Mouse (Mus musculus): ENCODE results near the gene Tapt1. TPM values are rescaled to one million over a fixed set of nuclear protein-coding genes. Genes with fewer than 3 reads are reported as not detected.

Gene Tapt1
- total and polyA plus RNA-seq, 3 experiments = 18.7 to 21.1 (median 19.2) TPM

DNA sequence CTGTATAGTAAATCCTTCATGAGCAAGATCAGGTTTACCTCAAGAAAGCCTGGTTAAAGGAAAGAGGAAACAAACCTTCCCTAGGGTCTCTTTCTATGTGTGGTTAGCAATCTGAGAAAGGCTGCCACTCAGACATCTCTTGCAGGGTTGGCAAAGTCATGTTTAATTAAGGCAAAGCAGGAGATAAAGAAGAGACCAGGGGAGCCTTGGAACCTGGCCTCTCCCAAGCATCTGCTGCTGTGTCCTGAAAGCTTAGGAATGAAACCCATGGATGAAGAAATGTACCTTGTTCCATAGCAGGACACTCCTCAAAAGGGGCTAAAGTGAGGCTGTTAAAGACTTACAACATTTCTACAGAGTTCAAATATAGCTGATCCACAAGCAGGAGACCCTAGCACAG, 11.3 kb downstream of the Tapt1 start:
- Histone ChIP-seq H3K27me3 (ENCODE audit: control insufficient read depth, insufficient read depth, low read length) (no peaks in the 10 kb centered on the region), H3K9ac (ENCODE audit: low read depth, low read length) (no peak overlapping the region), H3K27ac (no peak overlapping the region), H3K36me3 (ENCODE audit: control insufficient read depth, insufficient read depth, low read length) (peaks cover 4% of the 10 kb centered on the region), H3K4me3 (no peak overlapping the region), H3K4me1 (ENCODE audit: control insufficient read depth, insufficient read depth, low read length) (peaks cover 1% of the 10 kb centered on the region; the same call in 1 of the 2 replicates), H3K79me2 (replicated peaks; ENCODE audit: control insufficient read depth, insufficient read depth, low read length) (peaks cover 4% of the 10 kb centered on the region; the same call in 1 of the 2 replicates)
- DNase-seq = no peak
- intact Hi-C loops (cut with DNase I) = no loop called here
- TF ChIP-seq POLR2A (IDR thresholded peaks at IDR 0.05; ENCODE audit: insufficient read depth, low read depth, low read length) (no peak), EP300 (IDR thresholded peaks at IDR 0.05; ENCODE audit: insufficient read depth, low read depth, low read length) (no peak), CTCF (IDR thresholded peaks at IDR 0.05) (no peak)

DNA sequence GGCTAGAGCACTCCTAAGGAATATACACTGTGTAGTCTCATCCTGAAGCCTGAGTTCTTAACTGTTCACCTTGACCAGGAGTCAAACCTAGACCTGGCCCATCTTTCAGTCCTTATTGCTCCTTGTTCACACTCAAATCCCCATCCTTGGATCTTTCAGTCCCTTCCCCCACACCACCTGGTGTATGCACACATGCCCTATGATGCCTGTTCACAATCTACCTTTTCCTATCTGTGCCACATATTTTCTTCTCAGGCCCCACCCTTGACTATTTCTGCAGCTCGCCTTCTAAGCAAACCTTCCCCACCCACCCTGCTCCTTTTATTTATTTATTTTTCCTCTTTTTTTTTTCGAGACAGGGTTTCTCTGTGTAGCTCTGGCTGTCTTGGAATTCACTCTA, 12.4 kb downstream of the Tapt1 start:
- WGBS = 84% methylated on average over 2 of the region's 2 CpGs
- no peak for DNase-seq
- intact Hi-C loops (cut with DNase I) = no loop called here
- Histone ChIP-seq H3K9ac (ENCODE audit: low read depth, low read length) (no peak overlapping the region), H3K27me3 (ENCODE audit: control insufficient read depth, insufficient read depth, low read length) (no peaks in the 10 kb centered on the region), H3K4me1 (ENCODE audit: control insufficient read depth, insufficient read depth, low read length) (peaks cover 3% of the 10 kb centered on the region), H3K36me3 (ENCODE audit: control insufficient read depth, insufficient read depth, low read length) (peaks cover 6% of the 10 kb centered on the region), H3K4me3 (no peak overlapping the region), H3K27ac (no peak overlapping the region), H3K79me2 (replicated peaks; ENCODE audit: control insufficient read depth, insufficient read depth, low read length) (peaks cover 2% of the 10 kb centered on the region; the same call in 1 of the 2 replicates)
- no peak for TF ChIP-seq EP300 (IDR thresholded peaks at IDR 0.05; ENCODE audit: insufficient read depth, low read depth, low read length)
- TF ChIP-seq CTCF (IDR thresholded peaks at IDR 0.05) = no peak
- TF ChIP-seq POLR2A (IDR thresholded peaks at IDR 0.05; ENCODE audit: insufficient read depth, low read depth, low read length) = no peak

DNA sequence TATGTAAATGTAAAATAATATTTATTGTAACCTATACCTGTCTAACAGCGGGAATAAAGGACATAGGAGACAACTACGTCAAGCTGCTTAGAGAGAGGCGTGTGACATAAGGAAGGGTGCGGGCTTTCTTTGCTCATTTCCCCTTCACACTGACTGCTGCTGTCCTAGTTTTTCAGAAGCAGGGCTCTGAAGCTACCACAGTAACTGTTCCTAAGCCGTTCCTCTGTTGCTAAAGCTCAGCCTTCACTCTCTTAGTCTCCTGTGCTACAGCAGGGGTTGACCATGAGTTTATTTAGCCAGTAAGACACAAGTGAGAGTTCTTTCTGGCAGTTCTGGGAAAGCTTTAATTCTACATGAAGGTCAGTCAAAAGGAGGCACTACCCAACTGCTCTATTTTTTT, 13.0 kb downstream of the Tapt1 start:
- no peak overlapping the region for H3K9ac ChIP-seq (ENCODE audit: low read depth, low read length)
- WGBS = 93% methylated on average over 5 of the region's 5 CpGs
- H3K27me3 ChIP-seq (ENCODE audit: control insufficient read depth, insufficient read depth, low read length) = no peaks in the 10 kb centered on the region
- no peak overlapping the region for H3K4me3 ChIP-seq
- H3K4me1 ChIP-seq (ENCODE audit: control insufficient read depth, insufficient read depth, low read length) = peaks cover 2% of the 10 kb centered on the region
- H3K79me2 ChIP-seq (replicated peaks; ENCODE audit: control insufficient read depth, insufficient read depth, low read length) = no peaks in the 10 kb centered on the region; the same call in 1 of the 2 replicates
- no peak for DNase-seq
- TF ChIP-seq CTCF (IDR thresholded peaks at IDR 0.05) = no peak
- no peak for TF ChIP-seq EP300 (IDR thresholded peaks at IDR 0.05; ENCODE audit: insufficient read depth, low read depth, low read length)
- TF ChIP-seq POLR2A (IDR thresholded peaks at IDR 0.05; ENCODE audit: insufficient read depth, low read depth, low read length) = no peak
- no peak overlapping the region for H3K27ac ChIP-seq
- H3K36me3 ChIP-seq (ENCODE audit: control insufficient read depth, insufficient read depth, low read length) = peaks cover 6% of the 10 kb centered on the region
- intact Hi-C loops (cut with DNase I) = no loop called here

DNA sequence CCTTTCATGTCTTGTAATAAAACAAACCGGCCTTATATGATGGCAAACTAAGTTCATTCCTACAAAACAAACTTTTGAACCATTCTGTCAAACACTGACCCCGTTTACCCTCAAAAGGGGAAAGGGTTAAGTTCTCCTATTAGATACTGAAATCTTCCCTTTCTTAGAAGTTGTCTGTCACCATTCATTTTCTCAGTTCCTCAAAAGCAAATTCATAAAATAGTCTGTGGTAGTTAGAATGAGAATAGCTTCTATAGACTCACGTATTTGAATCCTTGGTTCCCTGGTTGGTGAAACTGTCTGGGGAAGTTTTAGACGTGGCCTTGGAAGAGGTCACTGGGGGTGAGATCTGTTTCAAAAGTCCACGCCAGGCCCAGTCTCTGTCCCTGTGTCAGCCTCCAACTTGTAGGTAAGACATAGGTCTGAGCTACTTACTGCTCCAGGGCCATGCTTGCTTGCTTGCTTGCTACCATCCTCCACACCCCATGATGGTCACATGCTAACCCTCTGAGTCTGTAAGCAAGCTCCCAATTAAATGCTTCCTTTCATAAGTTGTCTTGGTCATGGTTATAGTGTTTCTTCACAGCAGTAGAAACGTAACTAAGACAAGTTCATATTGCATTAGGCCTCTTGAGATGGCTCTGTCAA, 14.5 kb downstream of the Tapt1 start:
- 88% methylated on average over 6 of the region's 6 CpGs for WGBS
- Histone ChIP-seq H3K79me2 (replicated peaks; ENCODE audit: control insufficient read depth, insufficient read depth, low read length) (no peaks in the 10 kb centered on the region; the same call in 1 of the 2 replicates), H3K27me3 (ENCODE audit: control insufficient read depth, insufficient read depth, low read length) (no peaks in the 10 kb centered on the region), H3K9ac (ENCODE audit: low read depth, low read length) (no peak overlapping the region), H3K36me3 (ENCODE audit: control insufficient read depth, insufficient read depth, low read length) (peaks cover 6% of the 10 kb centered on the region), H3K4me3 (no peak overlapping the region), H3K27ac (no peak overlapping the region), H3K4me1 (ENCODE audit: control insufficient read depth, insufficient read depth, low read length) (peaks cover 2% of the 10 kb centered on the region)
- TF ChIP-seq POLR2A (IDR thresholded peaks at IDR 0.05; ENCODE audit: insufficient read depth, low read depth, low read length) (no peak), EP300 (IDR thresholded peaks at IDR 0.05; ENCODE audit: insufficient read depth, low read depth, low read length) (no peak), CTCF (IDR thresholded peaks at IDR 0.05) (no peak)
- intact Hi-C loops (cut with DNase I) = no loop called here
- DNase-seq = no peak

DNA sequence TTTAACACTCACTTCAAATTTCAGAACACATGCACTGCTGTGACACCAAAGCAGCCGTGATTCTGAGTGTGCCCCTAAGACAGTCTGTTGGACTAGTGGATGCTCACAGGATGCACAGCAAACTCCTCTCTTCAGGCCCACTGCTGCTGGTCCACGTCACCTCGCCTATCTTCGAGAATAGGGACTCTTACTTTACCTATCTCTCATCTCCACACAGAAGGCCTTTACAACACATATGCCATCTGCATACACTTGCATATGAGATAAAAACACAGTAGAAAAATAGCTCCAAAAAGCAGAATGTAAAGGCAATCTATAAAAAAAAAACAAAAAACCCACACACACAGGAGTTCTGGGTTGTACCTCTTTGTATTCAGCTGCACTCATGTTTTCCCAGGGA, 19.1 kb downstream of the Tapt1 start:
- TF ChIP-seq POLR2A (IDR thresholded peaks at IDR 0.05; ENCODE audit: insufficient read depth, low read depth, low read length) (no peak), EP300 (IDR thresholded peaks at IDR 0.05; ENCODE audit: insufficient read depth, low read depth, low read length) (no peak), CTCF (IDR thresholded peaks at IDR 0.05) (no peak)
- no peak for DNase-seq
- H3K9ac ChIP-seq (ENCODE audit: low read depth, low read length) = no peak overlapping the region
- no peak overlapping the region for H3K4me3 ChIP-seq
- H3K4me1 ChIP-seq (ENCODE audit: control insufficient read depth, insufficient read depth, low read length) = peaks cover 2% of the 10 kb centered on the region
- WGBS = 87% methylated on average over 4 of the region's 4 CpGs
- H3K27me3 ChIP-seq (ENCODE audit: control insufficient read depth, insufficient read depth, low read length) = no peaks in the 10 kb centered on the region
- intact Hi-C loops (cut with DNase I) = no loop called here
- peaks cover 6% of the 10 kb centered on the region; the same call in 1 of the 2 replicates for H3K36me3 ChIP-seq (ENCODE audit: control insufficient read depth, insufficient read depth, low read length)
- no peak overlapping the region for H3K27ac ChIP-seq
- H3K79me2 ChIP-seq (replicated peaks; ENCODE audit: control insufficient read depth, insufficient read depth, low read length) = 0 out of 2 replicates have a peak, but pooled peaks cover 2% of the 10 kb centered on the region

DNA sequence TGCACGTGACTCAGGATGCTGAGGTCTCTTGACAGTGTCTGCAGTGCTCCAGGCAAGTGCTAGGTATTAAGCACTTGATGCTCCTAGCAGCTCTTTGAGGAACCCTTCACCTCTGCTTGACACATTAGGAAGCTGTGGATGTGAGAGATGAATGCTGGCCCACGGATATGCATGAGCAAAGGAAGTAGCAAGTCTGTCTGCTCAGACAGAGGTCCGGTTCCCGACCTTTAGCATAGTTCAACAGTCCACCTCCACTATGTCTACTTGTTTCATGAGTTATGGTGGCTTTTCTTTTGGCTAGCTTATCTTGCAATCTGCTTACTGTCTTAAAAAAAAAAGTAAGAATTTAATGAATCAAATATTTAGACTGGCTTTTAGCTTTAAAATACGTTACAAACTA, 19.8 kb downstream of the Tapt1 start:
- intact Hi-C loops (cut with DNase I) = no loop called here
- no peak for DNase-seq
- Histone ChIP-seq H3K79me2 (replicated peaks; ENCODE audit: control insufficient read depth, insufficient read depth, low read length) (0 out of 2 replicates have a peak, but pooled peaks cover 2% of the 10 kb centered on the region), H3K9ac (ENCODE audit: low read depth, low read length) (no peak overlapping the region), H3K4me1 (ENCODE audit: control insufficient read depth, insufficient read depth, low read length) (peaks cover 2% of the 10 kb centered on the region; the same call in 1 of the 2 replicates), H3K27me3 (ENCODE audit: control insufficient read depth, insufficient read depth, low read length) (no peaks in the 10 kb centered on the region), H3K36me3 (ENCODE audit: control insufficient read depth, insufficient read depth, low read length) (peaks cover 6% of the 10 kb centered on the region; the same call in 1 of the 2 replicates), H3K27ac (no peak overlapping the region), H3K4me3 (no peak overlapping the region)
- 68% methylated on average over 5 of the region's 5 CpGs for WGBS
- TF ChIP-seq POLR2A (IDR thresholded peaks at IDR 0.05; ENCODE audit: insufficient read depth, low read depth, low read length) (no peak), EP300 (IDR thresholded peaks at IDR 0.05; ENCODE audit: insufficient read depth, low read depth, low read length) (no peak), CTCF (IDR thresholded peaks at IDR 0.05) (no peak)

Measured in heart, adult 2 months (tissue).